Mouse (Mus musculus) activated CD4-positive, CD25-positive, alpha-beta regulatory T cell, adult 4 months (primary cell): Measurements from ENCODE around the gene Ubr3. TPM values are rescaled to one million over a fixed set of nuclear protein-coding genes. Genes with fewer than 3 reads are reported as not detected.
A peak's percentile ranks its signal among the peaks of the same experiment; 100 is the strongest.
"Not testable (repeated sequence)": the region's sequence is repeated elsewhere in the genome, so short reads cannot be mapped to it uniquely, and the experiment has no call there.

Experiments
- ATAC-seq: one replicate; pipeline ENCODE4 v1.8.0; 2017
- polyA plus RNA-seq, 2 experiments: library from polyadenylated mRNA; unstranded; fragments of 100-300 nt; shearing (Covaris generic); gene quantifications; one replicate each; pipeline ENCODE4 v1.2.1; 2017

The Ubr3 gene
- polyA plus RNA-seq = 10 to 100 TPM; 13.1 to 16.7 TPM

DNA sequence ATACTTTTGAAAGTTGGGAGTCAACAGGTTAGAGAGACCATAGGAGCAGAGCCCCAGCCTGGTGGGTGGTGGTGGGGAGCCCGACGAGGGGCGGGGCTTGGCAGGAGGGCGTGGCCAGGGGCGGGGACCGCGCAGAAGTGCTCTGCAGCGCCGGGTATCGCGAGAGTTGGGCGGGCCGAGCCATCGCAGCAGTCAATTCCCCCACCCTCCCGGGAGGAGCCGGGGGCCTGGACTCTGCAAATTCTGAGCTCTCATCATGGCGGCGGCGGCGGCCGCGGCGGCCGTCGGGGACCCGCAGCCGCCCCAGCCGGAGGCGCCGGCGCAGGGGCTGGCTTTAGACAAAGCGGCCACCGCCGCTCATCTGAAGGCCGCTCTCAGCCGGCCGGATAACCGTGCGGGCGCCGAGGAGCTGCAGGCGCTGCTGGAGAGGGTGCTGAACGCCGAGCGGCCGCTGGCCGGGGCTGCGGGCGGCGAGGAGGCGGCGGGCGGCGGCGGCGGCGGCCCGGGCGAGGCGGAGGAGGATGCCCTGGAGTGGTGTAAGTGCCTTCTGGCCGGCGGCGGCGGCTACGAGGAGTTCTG lies at the start of gene Ubr3:
Gene Ubr3 (plus strand): TSS at position 208 of the 579 bp plus-strand sequence.
- peak; percentile 95 for ATAC-seq

DNA sequence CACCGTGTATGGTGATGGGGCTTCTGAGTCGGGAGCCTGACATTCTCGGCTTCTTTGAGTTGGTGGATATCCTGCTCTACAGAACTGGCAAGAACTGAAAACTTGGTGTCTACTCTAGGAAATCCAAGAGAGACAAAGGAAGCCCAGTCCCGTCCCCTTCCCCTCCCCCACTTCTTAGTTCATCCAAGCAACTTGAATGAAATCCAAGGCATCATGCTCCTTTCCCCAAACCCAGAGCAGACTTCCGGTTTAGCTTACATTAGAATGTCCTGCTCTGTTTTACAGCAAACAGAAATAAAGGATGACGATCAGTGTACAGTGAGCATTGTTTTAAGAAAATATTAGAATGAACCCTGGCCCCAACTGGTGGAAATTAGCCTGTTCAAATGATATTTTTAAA lies 47.8 kb upstream of the Ubr3 start:
- no peak for ATAC-seq

DNA sequence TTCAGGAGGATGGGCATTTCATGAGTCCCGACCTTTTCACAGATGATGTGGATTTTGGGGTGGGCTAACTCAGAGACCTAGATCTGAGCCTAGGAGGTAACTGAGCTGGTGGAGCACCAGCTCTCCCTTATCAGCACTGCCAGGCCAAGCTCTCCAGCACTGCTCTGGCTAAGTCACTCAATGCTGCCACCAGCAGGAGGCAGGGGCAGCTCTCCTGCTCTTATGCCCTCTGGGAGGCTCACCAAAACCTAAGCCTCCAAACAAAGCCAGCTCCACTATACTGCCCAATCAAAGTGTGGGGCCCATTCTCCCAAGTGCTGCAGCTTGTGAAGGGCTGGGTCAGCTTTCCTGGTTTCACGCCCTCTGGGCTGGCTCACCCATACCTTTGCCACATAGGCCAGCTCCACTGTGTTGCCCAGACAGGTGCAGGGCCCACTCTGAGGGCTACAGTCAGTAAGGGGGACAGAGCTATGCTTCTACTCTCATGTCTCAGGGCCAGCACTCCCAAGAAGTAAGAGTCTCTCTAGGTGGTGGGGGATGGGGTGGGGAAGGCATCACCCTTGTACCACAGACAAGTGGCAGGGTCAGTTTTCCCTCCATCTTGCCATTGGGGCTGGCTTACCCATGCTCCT lies 45.5 kb upstream of the Ubr3 start:
- ATAC-seq = no peak

DNA sequence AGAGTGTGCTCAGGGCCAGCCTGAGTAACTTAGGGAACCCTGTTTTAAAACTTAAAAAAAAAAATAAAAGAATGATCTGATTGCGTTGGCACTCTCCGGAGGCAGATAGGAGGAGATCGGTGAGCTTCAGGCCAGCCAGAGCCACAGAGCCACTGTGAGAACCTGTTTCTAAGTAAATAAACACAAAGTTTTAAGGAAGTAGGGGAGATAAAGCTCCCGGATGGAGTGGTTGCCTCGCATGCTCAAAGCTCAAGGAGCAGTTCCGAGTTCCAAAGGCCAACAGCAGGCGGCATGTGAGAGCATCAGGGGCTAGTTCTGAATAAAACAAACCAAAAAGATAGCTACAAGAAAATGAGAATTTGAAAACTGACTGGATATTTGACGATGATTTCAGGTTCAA lies 40.7 kb upstream of the Ubr3 start:
- ATAC-seq = no peak

DNA sequence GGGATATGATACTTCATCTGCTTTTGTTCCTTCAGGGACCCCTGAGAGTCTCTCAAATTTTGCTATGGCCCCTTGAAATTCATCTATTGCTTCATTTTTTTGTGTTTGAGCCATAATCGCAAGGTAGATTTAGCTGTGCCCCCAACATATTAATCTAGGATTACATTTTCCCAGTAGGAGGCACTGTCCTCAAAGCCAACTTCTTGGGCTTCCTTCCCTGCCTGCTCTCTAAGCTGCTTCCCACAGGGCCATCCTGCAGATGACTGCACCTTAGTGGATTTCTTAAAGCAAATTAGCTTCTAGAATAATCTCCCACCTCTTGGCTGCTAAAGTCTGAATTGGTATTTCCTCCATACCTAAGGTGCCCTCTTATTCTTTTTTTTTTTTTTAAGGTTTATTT lies 39.2 kb upstream of the Ubr3 start:
- ATAC-seq = no peak

DNA sequence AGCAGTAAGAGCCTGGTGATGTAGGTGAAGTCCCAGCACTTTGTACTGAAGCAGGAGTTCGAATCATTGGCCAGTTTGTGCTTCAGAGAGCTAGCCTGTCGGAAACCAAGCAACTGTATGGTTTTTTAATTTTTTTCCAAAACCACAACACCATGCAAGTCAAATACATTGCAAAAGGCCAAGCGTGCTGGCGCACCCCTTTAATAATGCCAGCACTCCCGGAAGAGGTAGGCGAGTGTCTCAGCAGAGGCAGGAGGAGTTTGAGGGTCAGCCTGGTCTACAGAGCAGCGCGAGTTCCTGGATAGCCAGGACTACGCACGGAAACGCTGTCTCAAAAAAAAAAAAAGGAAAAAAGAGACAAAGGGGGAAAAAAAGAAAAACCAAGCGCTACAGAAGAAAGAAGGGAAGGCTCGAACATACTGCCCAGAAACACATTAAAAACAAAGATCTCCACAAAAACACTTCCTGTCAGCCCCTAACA lies 36.0 kb upstream of the Ubr3 start:
- peak; percentile 45 for ATAC-seq

DNA sequence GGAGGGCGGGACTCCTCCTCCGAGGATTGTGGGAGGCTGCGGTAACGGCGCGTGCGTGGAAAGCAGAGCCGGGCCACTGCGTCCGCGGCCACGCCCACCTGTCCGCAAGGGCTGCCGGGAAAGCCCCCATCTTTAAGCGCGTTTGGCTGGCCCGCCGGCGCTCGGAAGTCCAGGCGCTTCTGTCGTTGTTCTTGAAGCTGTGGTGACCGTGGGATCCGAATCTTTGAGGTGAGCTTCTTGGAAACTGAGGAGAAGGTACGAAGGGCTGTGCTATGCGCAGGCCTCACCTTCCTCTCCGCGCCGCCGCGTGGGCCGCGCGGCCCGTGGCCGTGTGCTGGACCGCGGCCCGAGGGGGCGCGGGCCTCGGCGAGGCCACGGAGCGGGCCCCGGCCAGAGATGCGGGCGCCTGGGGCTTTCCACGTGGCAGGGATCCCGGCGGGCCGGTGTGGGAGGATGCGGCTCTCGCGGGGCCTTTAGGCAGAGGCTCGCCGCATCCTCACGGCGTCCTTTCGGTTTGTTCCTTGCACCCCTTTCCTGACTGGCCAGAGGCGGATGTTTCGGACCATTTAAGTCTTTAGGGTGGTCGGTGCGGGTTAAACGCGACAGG lies 35.5 kb upstream of the Ubr3 start, which contains the start of gene Ssb:
Gene Ssb (plus strand): TSS at position 78 of the 607 bp plus-strand sequence.
- ATAC-seq = peak; percentile 75

DNA sequence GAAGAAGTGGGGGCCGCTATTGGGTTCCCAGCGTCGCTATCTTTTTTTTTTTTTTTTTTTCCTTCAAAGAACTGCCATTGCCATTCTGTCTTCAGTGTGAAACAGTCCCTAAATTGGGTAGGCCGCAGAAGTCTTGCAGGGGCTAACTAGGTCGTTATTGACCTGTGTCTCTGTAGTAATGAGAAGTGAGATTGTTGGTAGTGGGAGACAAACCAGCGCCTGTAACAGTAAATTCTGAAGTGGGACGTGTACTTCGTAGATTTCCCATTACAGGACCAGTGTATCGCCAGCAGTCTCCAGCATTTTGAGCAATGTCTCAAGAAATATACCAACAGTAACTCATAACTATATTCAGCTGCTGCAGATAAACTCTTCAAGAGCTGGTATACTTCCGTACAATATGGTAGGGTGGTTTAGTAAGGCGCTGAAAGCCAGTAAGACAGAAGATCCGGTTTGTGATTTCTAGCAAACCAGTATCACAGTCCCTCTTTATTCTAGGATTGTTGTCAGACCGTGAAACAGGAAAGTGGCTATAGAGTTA lies 34.9 kb upstream of the Ubr3 start:
- peak; percentile 16 for ATAC-seq

DNA sequence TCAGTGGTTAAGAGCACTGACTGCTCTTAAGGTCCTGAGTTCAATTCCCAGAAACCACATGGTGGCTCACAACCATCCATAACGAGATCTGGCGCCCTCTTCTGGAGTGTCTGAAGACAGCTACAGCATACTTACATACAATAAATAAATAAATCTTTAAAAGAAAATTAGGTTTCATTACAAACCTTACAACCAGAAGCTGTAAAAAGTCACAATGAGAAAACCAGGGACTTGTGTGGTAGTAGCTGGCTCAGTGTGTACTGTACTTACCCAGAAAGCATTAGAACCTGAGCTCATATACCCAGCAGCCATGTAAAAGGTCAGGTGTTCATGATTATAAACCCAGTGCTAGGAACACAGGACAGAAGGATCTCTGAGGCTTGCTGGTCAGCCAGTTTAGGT lies 13.1 kb upstream of the Ubr3 start:
- no peak for ATAC-seq

DNA sequence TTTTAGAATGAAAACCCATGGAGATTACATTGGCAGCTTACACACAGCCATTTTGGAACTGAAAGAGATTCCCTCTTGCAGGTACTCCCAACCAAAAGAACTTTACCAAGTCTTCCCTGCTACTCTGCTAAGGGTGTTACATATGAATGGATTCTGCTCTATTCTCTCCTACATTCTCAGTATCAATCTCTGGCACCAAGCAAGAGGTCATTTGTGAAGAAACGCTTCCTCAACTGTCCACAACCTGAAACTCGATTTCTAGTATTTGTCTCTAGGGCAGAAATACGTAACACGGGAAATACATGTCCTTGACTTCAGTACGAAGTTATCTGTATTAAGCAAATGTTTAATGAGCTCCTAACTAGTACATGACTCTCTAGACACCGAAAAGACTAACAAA lies 12.5 kb upstream of the Ubr3 start:
- ATAC-seq = no peak

DNA sequence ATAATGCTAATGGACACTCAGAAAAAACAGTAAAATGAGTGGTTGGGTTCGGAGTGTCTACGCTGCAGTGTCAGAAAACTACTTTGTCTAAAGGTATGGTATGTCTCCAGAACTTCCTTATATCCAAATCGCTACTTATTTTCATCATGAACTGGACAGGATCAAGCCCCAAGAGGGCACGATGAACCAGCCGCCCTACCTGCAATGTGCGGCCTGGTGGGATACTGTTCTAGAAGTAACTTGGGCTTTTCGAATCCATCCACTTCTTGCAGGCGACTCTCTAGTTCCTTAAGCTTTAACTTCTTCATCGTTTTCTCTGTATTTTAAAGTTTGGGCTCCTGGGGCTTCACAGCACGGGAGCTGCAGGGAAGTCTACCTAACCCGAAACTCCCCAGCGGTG lies 12.0 kb upstream of the Ubr3 start:
- peak; percentile 5 for ATAC-seq

DNA sequence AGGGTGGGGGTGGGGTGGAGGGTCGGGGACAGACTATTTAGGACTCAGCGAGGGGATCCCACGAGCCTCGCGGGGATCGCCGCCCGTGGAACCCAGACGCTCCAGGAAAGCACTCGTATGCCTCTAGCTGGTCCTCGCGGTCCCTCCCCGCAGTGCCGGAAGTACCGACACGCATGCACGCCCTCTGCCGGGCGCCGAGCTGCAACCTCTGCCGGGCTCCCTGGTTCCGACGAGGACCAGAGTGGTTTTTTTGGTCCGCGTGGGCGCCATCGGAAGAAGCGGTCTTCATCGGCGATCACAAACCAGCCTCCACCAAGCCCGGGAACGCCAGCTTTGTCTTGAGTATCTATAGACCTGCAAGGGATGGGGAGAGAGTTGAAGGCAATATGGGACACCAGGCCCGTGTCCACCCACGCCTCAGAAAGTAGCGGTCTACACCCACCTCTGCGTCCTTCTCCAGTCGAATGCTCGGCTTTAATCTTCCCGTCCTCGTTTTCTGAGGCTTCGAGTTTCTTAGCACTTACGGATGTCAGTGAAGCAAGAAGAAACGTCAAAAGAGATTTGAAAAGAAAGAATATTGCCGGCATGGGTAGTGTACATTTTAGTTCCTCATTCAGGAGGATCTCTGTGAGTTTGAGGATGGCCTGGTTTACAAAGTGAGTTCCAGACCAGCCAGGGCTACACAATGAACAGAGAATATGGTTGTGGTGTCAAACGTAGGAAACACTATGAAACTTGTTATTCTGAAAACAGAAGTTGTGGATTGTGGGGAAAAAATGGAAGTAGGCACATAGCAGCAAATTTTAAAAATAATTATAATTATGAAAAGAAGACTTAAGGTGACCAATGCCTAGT lies 11.4 kb upstream of the Ubr3 start, which contains the start of gene Mettl5:
Gene Mettl5 (minus strand): TSS at position 165 of the 855 bp plus-strand sequence.
- ATAC-seq = peak; percentile 98

DNA sequence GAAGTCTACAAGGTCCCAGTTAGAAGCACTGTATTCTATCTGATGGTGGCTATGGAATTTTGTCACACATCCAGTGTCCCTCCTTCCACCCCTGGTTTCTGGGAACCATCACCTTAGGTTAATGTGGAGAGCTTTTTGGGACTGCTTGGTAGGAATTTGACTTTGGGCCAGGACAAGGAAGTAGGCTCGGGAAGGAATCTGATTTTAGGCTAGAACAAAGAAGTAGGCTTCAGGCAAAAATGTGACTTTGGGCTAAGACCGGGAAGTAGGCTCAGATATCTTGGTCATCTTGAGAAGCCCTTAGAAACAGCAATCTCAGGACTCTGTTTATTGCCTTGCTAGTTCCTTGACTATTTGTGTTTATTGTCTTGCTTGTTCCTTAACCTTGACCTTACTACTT lies 8.1 kb upstream of the Ubr3 start:
- no peak for ATAC-seq

DNA sequence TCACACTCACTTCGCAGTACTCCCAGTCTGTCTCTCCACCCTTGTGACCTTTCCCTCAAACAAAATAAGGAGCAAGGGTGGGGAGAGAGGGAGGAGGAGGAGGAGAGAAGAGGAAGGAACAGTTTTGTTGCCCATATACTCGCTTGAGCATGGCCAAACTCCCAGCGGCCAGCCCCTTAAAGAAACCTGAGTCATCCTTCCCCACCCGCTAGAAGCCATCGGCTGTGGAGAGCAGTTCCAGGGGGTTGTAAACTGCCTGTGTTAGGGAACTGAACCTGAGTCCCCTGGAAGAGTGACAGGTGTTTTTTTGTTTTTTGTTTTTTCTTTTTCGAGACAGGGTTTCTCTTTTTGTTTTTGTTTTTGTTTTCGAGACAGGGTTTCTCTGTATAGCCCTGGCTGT lies 6.2 kb upstream of the Ubr3 start:
- ATAC-seq = no peak

DNA sequence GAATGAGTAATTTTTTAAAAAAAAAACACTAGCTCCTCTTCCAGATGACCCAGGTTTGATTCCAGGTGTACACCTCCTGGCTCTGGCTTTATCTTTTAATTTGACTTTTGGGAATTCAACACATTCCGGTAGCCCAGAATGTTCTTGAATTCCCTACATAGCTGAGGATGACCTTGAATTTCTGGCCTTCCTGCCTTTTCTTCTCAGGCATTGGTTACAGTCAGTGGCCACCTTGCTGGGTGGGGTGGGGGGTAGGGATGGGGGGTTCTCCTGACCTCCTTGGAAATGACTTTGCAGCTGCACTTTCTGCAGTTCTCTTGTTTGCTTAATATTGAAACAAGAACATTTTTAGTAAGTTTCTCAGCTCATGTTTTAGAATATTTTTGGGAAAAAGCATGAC lies 3.9 kb upstream of the Ubr3 start:
- ATAC-seq = no peak

DNA sequence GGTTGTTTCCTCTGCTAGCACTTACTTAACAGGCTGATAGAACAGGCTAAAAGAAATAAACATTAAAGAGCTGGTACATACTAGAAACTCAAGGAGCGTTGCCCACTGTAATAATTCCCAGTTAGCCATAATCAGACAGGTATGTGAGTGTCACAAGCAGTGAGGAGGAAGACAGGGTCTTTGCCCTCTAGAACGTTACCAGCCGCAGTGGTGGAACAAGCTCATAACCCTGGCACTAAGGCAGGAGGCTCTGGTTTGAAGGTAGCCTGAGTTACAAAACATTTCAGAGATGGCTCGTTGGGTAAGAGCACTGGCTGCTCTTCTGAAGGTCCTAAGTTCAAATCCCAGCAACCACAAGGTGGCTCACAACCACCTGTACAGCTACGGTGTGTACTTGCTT lies 3.2 kb upstream of the Ubr3 start:
- no peak for ATAC-seq

DNA sequence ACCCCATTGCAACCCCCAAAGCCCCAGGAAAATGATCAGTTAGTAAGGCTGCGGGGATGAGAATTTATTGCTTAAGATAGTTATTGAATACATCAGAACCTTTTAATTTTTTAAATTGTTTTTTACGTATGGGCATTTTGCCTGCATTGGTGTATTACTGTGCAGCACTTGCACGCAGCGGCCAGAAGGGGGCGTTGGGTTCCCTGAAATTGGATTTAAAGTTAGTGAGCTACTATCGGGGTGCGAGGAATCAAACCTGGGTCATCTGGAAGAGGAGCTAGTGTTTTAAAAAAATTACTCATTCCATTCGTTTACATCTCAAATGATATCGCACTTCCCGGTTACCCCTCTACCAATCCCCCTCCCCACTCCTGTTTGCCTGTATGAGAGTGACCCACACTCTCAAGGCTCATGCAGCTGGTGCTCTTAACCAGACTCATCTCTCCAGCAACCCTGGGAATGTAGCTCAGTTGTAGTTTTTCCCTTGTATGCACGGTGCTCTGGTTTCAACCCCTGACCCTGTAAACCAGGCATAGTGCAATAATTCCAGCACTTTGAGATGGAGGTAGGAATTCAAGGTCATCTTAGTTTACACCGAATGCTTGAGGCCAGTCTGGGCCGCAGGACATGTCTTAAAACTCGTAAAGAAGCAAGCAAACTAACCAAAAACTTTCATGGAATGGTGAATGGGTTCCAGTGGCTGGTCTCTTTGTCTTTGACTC lies 1.4 kb upstream of the Ubr3 start:
- no peak for ATAC-seq

DNA sequence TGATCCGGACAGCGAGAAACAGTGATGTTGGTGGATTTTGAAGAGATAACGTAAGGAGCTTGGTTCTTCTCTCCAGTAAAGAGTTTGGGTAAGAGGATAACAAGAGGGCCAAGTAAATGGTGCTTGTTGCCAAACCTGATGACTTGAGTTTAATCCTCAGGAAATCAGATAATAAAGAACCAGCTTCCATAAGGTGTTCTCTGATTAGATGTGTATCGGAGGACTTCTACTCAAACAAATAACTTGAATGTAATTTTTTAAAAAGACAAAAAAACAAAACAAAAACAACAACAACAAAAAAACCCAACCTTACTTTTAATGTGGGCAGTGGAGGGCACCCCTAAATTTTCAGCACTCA lies 843 bp upstream of the Ubr3 start:
- ATAC-seq = no peak

DNA sequence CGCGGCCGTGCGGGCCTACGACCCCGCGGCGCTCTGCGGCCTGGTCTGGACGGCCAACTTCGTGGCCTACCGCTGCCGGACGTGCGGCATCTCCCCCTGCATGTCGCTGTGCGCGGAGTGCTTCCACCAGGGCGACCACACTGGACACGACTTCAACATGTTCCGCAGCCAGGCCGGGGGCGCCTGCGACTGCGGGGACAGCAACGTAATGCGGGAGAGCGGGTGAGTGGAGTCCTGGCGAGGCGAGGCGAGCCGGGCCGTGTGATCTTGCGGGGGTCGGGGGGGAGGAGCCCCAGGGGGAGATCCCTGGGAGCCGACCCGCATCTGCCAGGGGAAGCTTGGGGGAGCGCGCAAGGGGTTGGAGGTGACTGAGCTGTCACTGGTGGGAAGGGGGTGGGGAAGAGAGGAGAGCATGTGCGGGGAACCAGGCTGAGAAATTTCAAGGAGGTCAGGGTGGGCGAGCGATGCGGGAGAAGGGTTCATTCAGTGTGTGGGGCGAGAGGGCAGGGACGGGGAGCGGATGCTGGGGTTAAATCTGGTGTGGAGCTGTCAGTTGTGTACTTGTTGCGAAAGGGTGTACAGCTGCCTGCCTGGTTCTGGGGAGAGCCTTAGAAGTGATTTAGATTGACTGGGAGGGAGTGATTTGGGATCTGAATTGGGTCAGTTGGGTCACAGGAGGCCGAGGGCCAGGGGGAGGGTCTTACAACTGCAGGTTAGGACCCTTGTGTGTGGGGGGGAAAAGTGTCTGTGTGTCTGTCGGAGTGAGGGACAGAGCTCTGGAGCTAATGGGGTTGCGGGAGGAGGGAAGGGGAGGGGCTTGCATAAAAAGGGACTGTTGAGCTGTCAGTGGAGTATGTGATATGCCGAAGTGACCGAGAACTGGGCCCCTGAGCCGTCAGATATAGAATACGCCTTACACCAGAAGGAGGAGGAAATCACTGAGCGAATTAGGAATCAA lies 851 bp downstream of the Ubr3 start:
- ATAC-seq = peak; percentile 51

DNA sequence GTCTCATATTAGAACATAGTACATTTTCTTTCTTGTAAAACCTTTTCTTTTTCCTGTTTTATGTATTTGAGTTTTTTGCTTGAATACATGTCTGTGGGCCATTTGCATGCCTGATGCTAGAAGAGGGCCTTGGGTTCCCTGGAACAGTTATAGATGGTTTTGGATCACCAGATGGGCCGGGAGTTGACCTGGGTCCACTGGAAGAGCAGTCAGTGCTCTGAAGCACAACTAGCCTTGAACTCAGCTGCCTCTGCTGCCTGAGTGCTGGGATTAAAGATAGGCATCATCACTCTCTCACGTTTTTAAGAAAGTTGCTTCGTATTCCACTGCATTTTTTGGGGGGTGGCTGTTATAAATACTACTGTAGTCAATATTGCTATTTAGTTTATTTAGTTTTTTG lies 6.5 kb downstream of the Ubr3 start:
- no peak for ATAC-seq

DNA sequence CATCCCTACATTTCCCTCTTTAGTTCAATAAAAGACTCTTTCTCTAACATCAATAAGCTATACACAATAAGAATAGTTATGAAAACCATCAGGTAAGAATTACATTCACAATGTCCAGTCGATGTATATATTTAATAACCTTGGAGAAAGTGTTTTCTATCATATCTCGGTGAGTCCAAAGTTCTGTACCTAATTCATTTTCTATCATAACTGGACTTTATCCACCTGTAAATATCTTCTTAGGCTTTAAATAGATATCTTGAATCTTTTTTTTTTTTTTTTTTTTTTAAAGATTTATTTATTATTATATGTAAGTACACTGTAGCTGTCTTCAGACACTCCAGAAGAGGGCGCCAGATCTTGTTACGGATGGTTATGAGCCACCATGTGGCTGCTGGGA lies 10.3 kb downstream of the Ubr3 start:
- ATAC-seq = not testable (repeated sequence)
